Mouse (Mus musculus): Measurements from ENCODE around the gene Nol9. TPM values are rescaled to one million over a fixed set of nuclear protein-coding genes. Genes with fewer than 3 reads are reported as not detected.
A peak's percentile ranks its signal among the peaks of the same experiment; 100 is the strongest.

The Nol9 gene
- polyA plus RNA-seq, 1 experiment = 22.8 TPM

DNA sequence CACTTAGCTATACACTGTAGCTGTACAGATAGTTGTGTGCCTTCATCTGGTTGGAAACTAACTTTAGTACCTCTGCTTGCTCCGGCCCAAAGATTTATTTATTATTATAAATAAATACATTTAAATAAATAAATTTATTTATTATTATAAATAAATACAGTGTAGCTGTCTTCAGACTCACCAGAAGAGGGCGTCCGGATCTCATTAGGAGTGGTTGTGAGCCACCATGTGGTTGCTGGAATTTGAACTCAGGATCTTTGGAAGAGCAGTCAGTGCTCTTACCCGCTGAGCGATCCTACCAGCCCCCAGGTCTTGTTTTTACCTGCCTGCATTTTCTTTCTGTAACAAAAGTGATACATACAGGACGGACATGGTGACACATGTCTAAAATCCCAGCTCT lies 33.0 kb upstream of the Nol9 start:
- Histone ChIP-seq H3K27me3 (ENCODE audit: control insufficient read depth, insufficient read depth, low read length) (no peaks in the 10 kb centered on the region), H3K4me3 (ENCODE audit: extremely low read depth, insufficient read depth, insufficient read length) (no peak overlapping the region), H3K27ac (ENCODE audit: insufficient read depth, low read length) (no peak overlapping the region), H3K4me1 (ENCODE audit: control insufficient read depth, insufficient read depth, insufficient read length) (peaks cover 11% of the 10 kb centered on the region), H3K36me3 (ENCODE audit: control insufficient read depth, insufficient read depth, low read length) (no peaks in the 10 kb centered on the region)
- no peak for DNase-seq (ENCODE audit: low read depth in 1 of 2, low spot score in 2 of 2)
- WGBS = 69% methylated on average over 6 of the region's 6 CpGs
- no peak for TF ChIP-seq CTCF (IDR thresholded peaks at IDR 0.05; ENCODE audit: extremely low read depth, insufficient read depth, insufficient read length, insufficient replicate concordance)

DNA sequence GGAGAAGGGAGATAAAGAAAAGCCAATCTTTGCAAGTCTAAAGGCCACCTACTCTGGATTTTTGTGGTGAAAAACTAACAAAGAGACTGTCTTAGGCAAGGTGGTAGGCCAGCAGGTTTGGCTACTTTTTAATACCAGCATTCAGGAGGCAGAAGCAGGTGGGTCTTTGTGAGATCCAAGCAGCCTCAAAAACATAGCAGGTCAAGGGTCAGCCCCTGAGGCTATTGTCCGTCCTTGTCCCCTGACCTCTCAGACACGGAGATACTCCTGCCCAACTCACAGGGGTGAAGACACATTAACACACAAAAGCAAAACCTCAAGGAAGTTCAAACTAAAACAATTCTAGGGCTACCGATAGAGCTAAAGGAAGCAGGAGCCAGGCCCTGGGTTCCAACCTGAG lies 32.3 kb upstream of the Nol9 start:
- Histone ChIP-seq H3K27me3 (ENCODE audit: control insufficient read depth, insufficient read depth, low read length) (no peaks in the 10 kb centered on the region), H3K4me3 (ENCODE audit: extremely low read depth, insufficient read depth, insufficient read length) (no peak overlapping the region), H3K27ac (ENCODE audit: insufficient read depth, low read length) (no peak overlapping the region), H3K4me1 (ENCODE audit: control insufficient read depth, insufficient read depth, insufficient read length) (peaks cover 11% of the 10 kb centered on the region), H3K36me3 (ENCODE audit: control insufficient read depth, insufficient read depth, low read length) (no peaks in the 10 kb centered on the region)
- DNase-seq (ENCODE audit: low read depth in 1 of 2, low spot score in 2 of 2) = no peak
- 85% methylated on average over 3 of the region's 3 CpGs for WGBS
- TF ChIP-seq POLR2A (IDR thresholded peaks at IDR 0.05; ENCODE audit: low read depth, low read length) (no peak), CTCF (IDR thresholded peaks at IDR 0.05; ENCODE audit: extremely low read depth, insufficient read depth, insufficient read length, insufficient replicate concordance) (no peak)

DNA sequence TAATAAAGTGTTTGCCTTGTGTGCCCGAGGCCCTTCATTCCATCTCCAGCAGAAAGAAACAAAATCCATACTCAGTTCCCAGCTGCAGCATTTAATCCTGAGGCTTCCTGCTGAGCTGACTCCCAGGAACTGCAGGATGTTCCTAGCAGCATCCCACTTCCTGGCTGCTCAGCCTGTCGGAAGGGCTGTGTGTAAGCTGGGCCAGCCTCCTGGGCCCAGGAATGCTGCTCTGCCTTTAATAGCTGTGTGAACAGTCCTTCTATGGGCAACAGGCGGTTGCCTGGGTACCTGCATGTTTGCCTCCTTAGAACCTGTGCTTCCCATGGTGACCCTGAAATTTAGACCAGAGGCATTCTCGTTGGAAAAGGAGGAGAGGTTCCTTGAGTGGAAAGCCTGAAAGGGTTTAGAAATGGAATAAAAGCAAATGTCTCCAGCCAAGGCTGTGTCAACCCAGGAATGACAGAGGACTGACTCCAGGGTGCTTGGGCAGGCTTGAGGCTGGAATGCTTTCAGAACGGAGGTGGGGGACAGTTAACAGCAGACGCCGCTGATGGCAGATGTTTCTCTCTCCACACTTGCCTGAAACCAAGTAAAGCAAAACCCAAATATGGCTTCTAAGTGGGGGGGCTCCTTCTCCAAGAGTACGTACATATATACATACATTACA lies 31.5 kb upstream of the Nol9 start:
- no peak for DNase-seq (ENCODE audit: low read depth in 1 of 2, low spot score in 2 of 2)
- H3K36me3 ChIP-seq (ENCODE audit: control insufficient read depth, insufficient read depth, low read length) = peaks cover 3% of the 10 kb centered on the region; the same call in 1 of the 2 replicates
- WGBS = 53% methylated on average over 8 of the region's 8 CpGs
- H3K27ac ChIP-seq (ENCODE audit: insufficient read depth, low read length) = 0 out of 2 replicates have a peak overlapping the region, but pooled peaks have one; percentile 21
- TF ChIP-seq CTCF (IDR thresholded peaks at IDR 0.05; ENCODE audit: extremely low read depth, insufficient read depth, insufficient read length, insufficient replicate concordance) (no peak), POLR2A (IDR thresholded peaks at IDR 0.05; ENCODE audit: low read depth, low read length) (no peak)
- peak overlapping the region; percentile 90; the same call in 1 of the 2 replicates for H3K4me3 ChIP-seq (ENCODE audit: extremely low read depth, insufficient read depth, insufficient read length)
- H3K4me1 ChIP-seq (ENCODE audit: control insufficient read depth, insufficient read depth, insufficient read length) = peaks cover 11% of the 10 kb centered on the region
- H3K27me3 ChIP-seq (ENCODE audit: control insufficient read depth, insufficient read depth, low read length) = no peaks in the 10 kb centered on the region

DNA sequence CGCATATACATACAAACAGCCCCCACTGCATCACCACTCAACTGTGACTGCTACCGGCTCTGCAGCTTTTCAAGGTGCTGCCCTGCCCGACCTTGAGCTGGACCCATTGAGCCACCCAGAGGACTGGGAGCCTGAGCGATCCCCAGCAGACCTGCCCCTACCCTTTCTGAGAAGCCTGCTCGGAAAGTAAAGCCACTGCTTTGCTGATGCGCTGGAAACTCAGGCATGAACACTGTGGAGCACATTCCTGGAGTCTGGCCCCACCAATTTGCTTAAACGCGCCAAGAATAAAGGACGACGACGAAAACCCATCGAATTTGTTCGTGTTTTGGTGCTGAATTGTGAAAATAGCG lies 31.0 kb upstream of the Nol9 start:
- no peaks in the 10 kb centered on the region for H3K27me3 ChIP-seq (ENCODE audit: control insufficient read depth, insufficient read depth, low read length)
- WGBS = 2% methylated on average over 14 of the region's 14 CpGs
- no peak for DNase-seq (ENCODE audit: low read depth in 1 of 2, low spot score in 2 of 2)
- H3K27ac ChIP-seq (ENCODE audit: insufficient read depth, low read length) = peak overlapping the region; percentile 53; the same call in 1 of the 2 replicates
- peak overlapping the region; percentile 90 for H3K4me3 ChIP-seq (ENCODE audit: extremely low read depth, insufficient read depth, insufficient read length)
- peaks cover 3% of the 10 kb centered on the region; the same call in 1 of the 2 replicates for H3K36me3 ChIP-seq (ENCODE audit: control insufficient read depth, insufficient read depth, low read length)
- no peak for TF ChIP-seq POLR2A (IDR thresholded peaks at IDR 0.05; ENCODE audit: low read depth, low read length)
- TF ChIP-seq CTCF (IDR thresholded peaks at IDR 0.05; ENCODE audit: extremely low read depth, insufficient read depth, insufficient read length, insufficient replicate concordance) = no peak
- peaks cover 11% of the 10 kb centered on the region for H3K4me1 ChIP-seq (ENCODE audit: control insufficient read depth, insufficient read depth, insufficient read length)

DNA sequence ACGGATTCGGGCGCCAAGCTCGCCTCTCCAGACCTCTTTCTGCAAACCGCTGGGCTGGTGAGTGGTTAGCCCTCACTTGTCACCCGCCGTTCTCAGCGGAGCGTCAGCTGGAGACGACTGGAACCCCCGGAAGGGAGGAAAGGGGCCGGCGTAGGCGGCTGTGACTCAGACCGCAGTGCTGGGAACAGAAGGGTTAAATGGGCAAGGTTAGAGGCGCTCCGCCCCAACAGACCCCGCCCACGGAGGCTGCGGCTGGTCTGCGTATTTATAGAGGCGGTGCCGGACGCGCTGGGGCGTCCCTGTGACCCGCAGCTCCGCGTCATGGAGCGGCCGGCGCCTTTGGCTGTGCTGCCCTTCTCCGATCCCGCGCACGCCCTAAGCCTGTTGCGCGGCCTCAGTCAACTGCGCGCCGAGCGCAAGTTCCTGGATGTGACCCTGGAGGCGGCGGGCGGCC lies 30.5 kb upstream of the Nol9 start, which contains the start of gene Klhl21:
Klhl21 (plus strand) TSS at position 182 of the 454 bp plus-strand sequence.
- Histone ChIP-seq H3K4me1 (ENCODE audit: control insufficient read depth, insufficient read depth, insufficient read length) (peaks cover 11% of the 10 kb centered on the region), H3K36me3 (ENCODE audit: control insufficient read depth, insufficient read depth, low read length) (peaks cover 3% of the 10 kb centered on the region; the same call in 1 of the 2 replicates), H3K27ac (ENCODE audit: insufficient read depth, low read length) (peak within 1 kb of the TSS; percentile 94), H3K27me3 (ENCODE audit: control insufficient read depth, insufficient read depth, low read length) (no peaks in the 10 kb centered on the region), H3K4me3 (ENCODE audit: extremely low read depth, insufficient read depth, insufficient read length) (peak within 1 kb of the TSS; percentile 90)
- TF ChIP-seq POLR2A (IDR thresholded peaks at IDR 0.05; ENCODE audit: low read depth, low read length) (peak; percentile 93), CTCF (IDR thresholded peaks at IDR 0.05; ENCODE audit: extremely low read depth, insufficient read depth, insufficient read length, insufficient replicate concordance) (no peak)
- 0% methylated on average over 45 of the region's 45 CpGs for WGBS
- DNase-seq (ENCODE audit: low read depth in 1 of 2, low spot score in 2 of 2) = peak; percentile 82 to 90

DNA sequence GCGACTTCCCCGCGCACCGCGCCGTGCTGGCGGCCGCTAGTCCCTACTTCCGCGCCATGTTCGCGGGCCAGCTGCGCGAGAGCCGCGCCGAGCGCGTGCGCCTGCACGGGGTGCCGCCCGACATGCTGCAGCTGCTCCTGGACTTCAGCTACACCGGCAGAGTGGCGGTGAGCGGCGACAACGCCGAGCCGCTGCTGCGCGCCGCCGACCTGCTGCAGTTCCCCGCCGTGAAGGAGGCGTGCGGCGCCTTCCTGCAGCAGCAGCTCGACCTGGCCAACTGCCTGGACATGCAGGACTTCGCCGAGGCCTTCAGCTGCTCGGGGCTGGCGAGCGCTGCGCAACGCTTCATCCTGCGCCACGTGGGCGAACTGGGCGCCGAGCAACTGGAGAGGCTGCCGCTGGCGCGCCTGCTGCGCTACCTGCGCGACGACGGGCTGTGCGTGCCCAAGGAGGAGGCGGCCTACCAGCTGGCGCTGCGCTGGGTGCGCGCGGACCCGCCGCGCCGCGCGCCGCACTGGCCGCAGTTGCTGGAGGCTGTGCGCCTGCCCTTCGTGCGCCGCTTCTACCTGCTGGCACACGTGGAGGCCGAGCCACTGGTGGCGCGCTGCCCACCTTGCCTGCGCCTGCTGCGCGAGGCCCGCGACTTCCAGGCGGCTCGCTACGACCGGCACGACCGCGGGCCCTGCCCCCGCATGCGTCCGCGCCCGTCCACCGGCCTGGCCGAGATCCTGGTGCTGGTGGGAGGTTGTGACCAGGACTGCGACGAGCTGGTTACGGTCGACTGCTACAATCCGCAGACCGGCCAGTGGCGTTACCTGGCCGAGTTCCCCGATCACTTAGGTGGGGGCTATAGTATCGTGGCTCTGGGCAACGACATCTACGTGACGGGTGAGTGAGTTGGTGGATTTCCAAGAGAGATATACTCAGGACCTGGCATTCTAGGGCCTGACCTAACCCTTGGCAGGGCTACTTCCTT lies 29.8 kb upstream of the Nol9 start:
- no peak for TF ChIP-seq CTCF (IDR thresholded peaks at IDR 0.05; ENCODE audit: extremely low read depth, insufficient read depth, insufficient read length, insufficient replicate concordance)
- no peak for TF ChIP-seq POLR2A (IDR thresholded peaks at IDR 0.05; ENCODE audit: low read depth, low read length)
- DNase-seq (ENCODE audit: low read depth in 1 of 2, low spot score in 2 of 2) = peak in 1 of 2 experiments; percentile 31
- Histone ChIP-seq H3K27ac (ENCODE audit: insufficient read depth, low read length) (peak overlapping the region; percentile 94), H3K36me3 (ENCODE audit: control insufficient read depth, insufficient read depth, low read length) (peaks cover 5% of the 10 kb centered on the region; the same call in 1 of the 2 replicates), H3K27me3 (ENCODE audit: control insufficient read depth, insufficient read depth, low read length) (no peaks in the 10 kb centered on the region), H3K4me3 (ENCODE audit: extremely low read depth, insufficient read depth, insufficient read length) (peak overlapping the region; percentile 90), H3K4me1 (ENCODE audit: control insufficient read depth, insufficient read depth, insufficient read length) (peaks cover 11% of the 10 kb centered on the region)
- WGBS = under 1% methylated on average over 112 of the region's 115 CpGs
